Mouse (Mus musculus): ENCODE measurements at regions not wholly inside any gene's neighbourhood (a gene's known extent, or its start where the extent isn't known, plus 50 kb on each side); places are given as distances from the start of the nearest gene placed in this dataset.

DNA sequence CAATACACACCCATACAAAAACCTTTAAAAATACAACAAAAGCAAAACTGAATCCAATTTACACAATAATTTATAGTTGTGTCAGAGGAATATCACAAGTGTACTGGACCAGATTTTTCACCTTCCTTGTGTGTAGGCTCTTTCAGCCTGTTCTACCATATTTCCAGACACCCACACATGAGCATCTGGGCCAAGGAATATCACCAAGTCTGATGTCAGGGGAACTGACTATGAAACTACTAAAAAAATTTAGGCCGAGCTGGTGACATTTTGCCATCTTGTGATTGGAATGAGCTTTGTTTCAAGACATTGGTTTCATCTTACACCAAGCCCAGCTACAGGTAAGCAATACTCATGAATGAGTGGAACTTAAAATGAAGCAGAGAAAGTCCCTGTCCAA is 234.9 kb upstream of the Emcn start:
- DNase-seq = no peak

DNA sequence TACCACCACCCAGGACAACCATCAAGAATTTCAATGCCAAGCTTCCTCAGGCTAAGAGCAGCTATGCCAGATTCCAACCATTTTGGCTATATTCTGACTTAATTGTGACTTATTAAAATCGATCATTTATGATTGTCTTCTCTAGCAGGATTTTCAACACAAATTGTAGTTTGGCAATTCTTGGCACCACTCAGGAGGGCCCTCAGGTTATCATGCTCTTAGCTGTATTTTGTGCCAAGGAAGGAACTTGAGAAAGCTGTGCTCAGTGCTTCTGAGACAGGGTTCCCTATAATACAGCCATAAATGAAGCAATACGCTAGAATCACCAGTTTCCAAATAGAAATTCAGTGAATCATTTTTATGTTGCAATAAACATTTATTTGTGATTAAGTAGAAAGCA is 232.7 kb upstream of the Emcn start:
- no peak for DNase-seq

DNA sequence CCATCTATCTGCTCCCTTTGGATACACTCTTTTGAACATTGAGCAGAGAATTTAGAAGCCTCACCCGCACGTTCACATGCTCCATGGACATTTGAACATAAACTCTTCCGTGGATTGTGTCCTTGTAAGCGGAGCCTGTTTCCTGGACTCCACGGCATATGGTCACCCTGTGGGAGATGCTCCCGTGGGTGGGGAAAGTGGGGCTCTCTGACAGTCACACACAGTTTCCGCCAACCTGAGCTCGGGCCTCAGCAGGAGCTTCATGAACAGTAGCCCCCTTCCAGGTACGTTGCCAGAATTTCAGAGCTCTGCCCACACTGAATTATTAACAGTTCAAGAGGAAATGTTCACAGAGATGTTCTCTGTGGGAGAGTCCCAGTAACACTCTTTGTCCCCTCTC is 231.1 kb upstream of the Emcn start:
- DNase-seq = no peak

DNA sequence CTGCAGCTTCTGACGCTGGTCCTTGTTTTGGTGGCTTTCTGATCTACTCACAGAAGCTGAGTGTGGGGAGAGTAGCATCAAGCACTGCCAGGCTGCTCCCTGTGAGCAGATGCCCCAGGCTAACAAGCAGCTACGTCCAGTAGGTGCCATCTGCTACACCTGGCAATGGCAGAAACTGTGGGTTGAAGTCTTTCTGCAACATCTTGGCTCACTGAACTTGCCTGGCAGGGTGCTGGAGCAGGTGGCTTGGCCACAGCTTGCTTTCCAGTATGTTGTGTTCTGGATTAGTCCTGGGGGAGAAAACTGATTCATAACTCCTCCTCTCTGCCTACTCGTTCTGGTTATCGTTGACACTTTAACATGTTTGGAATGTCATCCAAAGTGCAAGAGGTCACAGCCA is 230.4 kb upstream of the Emcn start:
- DNase-seq = no peak

DNA sequence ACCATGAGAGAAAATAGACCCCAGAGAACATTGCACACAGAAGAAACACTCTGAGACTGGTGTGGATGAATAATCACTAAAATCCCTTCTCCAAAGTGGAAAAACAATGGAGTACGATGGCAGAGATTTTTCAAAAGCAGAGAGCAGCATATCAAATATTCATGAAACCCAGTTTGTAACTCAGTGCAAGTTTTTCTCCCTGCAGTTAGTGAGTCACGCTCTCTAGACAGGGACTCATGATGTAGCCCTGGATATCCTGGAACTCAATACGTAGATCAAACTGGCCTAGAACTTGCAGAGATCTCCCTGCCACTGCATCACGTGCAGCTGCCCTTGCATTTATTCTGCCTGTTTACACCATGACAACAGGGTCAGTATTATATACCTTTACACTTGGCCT is 210.9 kb upstream of the Emcn start:
- DNase-seq = no peak

DNA sequence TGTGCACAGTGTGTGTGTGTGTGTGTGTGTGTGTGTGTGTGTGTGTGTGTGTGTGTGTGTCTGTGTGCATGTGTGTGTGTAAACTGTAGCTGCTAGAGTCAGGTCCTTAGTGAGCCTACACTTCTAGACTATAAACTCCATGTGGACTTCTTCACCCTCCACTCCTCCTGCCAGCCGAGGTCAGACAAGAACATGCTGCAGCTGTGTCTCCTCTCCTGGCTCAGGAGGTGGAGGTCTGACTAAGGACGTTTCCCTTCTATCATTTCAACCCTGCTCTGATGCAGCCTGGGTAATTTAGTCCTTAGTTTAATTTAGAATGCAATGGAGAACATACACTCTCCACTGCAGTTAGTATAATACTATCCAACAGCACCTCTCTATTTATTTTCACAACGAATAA is 198.8 kb upstream of the Emcn start:
- no peak for DNase-seq

DNA sequence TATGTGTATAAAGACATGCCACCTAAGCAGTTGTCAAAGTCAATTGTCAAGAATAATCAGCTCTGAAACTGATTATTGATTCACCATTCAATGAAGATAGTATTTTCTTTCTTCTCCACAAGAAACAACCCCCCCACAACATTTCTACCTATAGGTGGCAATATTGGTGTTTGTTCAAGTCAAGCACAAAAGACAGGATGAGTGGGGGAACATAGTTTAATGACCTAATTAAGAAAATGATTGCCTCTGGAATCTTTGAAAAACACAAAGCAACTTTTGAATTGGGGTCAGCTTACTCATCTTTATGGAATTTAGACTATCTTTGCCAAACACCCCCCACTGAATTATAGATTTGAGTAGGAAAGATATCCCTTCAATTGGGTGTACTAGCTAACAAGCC is 194.8 kb upstream of the Emcn start:
- peak in 1 of 2 experiments; percentile 28 for DNase-seq

DNA sequence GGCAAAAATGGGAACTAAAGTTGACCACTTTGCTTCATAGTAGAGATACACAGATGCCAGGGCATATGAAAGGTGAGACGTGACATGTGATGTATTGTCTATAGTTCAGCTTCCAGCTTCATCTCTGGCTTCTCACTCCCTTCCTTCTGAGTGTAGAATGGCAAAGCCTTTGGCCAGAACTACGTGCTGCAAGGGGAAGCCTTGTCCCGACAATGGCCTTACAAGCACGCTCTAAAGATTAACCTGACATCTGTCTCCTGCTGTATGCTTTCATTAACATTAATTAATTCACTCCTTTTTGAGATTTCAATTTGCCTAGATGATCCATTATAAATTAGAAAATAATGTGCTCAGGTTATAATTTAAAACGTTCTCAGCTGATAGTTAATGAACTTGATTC is 193.5 kb upstream of the Emcn start:
- DNase-seq = no peak

DNA sequence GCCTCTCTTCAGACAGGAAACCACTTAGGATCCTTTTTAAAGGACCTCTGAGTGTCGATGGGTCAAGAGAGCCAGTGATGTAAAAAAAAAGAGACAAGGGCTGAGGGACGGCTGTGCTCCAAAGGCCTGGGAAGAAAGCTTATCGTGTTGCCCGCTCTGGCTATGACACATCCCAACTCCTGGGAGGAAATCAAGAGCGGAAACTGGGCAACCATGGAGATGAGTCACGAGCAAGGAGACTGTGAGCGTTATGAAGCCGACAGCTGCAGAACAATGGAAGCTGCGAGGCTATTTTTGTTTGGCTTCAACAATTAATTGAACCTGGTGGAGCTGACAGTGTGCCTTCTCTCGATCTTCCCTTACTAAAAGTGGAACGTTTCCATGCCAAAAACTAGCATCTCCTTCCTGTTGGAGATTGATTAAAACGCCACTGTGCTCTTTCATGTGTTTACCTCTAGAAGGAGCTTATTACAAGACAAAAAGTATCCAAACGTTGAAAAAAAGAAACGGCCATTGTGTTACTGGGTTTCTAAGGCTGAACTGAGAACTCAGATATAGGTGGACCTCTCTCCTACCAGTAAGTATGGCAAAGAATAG is 190.4 kb upstream of the Emcn start:
- DNase-seq = peak; percentile 65 to 88

DNA sequence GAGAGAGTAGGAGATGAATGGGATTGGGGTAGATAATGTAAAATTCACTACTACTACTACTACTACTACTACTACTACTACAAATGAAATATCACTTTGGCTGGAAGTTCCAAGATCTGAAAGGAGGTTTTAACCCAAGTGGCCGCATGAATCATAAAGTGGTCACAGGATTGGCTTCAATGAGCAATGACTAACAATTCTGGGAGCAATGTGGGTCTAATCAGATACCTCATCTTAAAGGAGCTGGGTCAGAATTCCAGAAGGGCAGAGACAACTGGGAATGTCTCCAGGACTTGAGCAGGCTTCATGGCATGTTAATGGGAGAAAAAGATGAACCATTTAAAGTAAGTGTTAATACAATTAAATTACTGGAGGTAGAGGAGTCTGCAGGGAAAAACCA is 189.4 kb upstream of the Emcn start:
- no peak for DNase-seq

DNA sequence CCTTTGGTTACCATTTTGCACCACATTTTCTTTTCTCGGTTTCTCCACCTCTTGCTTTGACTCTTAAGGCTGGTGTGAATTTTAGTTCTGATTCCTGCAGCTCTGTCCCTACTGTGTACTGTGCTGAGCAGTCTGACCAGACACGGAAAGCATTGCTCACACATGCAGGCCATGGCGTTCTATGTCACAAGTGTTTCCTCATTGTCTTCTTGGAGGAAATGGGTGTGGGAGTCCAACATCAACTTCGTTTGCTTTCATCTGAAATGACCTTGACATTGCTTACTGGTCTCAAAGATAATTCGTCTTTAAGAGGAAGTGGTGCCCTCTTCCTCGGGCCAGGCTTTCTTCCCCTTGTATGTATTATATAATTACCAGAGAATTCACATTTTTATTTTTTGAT is 187.6 kb upstream of the Emcn start:
- peak; percentile 13 to 53 for DNase-seq

DNA sequence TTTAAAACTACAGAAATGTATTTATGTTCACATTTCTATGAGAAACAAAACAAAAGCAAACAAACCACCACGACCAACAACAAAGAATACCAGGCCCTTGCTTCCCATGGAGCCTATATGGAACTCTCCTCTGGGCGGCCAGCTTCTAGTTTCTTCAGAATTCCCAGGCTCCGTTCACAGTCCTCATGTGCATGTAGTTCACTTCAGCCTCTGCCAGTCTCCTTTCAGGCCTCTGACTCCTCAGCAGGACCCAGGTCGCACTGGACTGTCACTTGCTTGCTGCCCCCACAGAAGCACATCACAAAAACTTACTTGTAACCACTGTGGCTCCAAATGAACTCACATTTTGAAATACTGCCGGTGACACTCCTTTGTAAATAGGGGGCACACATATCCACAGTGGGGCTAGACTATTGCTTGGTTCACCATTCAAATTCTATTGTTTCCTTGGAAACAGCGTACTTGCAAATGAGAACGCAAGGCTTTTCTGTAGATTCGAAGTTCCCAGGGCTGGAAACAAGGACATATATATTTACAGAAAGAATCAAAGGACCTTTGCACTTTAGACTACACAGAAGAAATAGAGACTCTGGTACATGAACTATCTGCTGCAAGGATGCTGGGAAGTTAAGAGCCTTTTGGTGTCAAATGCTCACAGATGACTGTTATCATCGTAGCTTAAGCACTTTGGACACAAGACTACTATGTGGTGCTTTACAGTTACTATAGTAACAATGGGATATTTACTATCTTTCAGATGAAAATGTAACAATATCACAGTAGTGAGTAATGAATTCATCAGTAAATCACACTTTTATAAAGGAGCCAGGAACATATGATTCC is 186.4 kb upstream of the Emcn start:
- DNase-seq = no peak

DNA sequence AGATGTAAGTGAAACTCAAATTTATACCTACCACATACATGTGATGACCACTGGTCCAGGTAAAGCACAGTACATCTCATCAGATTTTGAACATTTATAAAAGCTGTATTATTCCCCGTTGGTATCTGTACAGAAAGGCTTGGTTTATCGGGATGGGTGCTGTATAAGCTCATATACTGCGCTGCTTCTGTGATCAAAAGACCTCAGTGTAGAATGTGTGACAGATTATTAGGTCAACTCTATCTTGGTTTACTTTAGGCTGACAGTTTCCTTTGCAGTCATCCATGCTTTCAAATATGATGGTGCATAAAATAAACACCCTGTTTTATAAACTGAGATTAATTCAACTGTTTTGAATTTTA is 185.8 kb upstream of the Emcn start:
- DNase-seq = no peak

DNA sequence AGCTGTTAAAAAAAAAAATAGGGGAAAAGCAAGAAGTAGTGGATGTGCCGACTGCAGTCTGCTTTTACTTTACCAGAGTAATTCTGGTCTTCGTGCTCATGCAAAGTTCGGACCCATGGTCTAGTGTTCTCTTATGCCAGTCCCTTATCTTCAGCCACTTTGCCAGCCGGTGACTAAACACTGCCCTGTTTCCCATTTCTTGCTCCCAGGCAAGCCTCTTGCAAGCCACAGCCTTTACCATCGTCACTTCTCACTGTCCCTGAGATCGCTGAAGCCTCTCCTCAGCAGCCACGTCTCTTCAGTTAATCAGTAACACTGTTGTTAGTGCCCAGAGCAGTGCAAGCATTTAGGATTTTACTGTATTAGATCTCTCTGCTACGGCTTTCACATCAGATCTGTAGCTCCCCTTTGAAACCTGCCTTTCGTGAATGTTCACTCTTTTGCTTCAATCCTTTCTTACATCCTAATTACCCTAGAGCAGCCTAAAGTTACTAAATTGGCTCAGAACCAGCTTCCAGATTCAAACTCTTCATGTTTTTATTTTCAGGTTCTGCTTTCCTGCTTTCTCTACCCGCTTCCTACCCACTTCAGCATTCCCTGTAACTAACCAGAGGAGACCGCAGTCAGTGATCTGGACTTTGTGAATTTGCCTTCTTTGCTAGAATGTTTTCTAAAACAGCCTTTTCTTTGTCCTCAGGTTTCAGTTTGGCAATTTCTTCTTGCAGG is 184.5 kb upstream of the Emcn start:
- peak; percentile 29 to 41 for DNase-seq

DNA sequence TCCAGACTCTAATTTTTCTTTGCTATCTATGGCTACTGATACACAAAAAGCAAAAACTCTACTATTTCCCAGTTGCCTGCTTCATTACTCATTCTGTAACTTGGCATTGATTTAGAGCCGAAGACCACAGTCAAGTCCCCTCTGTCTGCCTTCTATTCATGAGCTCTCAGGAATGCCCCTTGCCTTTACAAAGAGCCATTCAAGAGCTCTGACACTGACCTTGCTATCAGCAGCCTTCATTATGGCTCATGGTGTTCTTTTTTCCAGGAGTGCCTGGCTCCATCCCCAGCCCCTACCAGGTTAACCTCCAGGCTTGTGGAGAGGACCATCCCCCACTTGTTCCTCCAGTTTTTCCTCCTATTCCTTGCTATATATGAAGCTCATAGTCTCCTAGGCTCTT is 151.8 kb upstream of the Emcn start:
- no peak for DNase-seq

DNA sequence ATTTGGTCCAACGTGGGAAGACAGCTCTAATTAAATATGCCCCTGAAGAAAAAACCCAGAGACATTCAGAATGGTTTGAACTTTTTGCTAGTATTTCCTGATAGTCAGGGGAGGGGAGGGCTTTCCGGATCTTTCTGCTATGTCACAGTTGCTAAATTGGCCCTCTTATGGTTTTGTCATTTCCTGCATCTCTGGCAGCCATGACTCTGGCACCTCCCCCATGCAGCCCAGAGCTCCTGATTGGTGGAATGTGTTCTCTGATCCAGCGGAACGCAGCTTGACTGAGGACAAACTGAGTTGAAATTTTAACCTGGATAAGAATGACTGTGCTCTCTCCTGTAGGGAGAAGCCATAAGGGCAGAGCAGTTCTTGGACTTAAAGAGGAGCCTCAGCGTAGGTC is 150.4 kb upstream of the Emcn start:
- no peak for DNase-seq

DNA sequence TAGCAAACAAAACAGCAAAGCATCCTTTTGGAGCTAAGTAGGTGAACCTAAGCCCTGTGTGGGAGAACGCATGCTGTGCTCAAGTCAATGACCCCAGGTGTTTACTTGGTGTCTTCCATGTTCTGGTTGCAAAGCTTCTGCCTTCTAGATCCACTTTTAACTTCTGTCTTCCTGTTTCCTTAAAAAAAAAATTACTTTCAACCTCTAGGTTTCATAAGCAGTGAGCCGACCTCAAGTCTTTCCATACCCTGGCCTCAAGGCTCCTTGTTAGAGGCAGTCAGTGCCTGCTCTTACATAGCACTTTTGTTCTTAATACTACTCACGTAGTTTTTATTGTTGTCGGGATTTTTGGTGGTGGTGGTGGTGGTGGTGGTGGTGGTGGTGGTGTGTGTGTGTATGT is 149.9 kb upstream of the Emcn start:
- DNase-seq = no peak

DNA sequence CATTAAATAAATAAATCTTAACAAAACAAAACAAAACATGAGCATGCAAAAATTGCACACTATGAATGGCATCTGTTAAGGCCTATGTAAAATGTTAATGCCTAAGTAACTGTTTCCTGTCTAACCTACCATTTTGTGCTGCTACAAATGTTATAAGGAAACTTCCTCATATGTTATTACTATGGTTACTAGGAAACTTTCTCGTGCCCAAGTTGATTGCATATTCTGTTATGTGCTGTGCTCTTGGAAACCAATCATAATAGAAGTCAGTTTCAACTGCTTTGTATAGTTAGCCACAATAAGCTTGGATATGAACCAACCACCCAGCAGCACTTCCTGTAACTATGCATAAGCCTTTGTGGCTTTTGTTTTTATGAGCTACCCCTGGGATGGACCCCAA is 147.0 kb upstream of the Emcn start:
- DNase-seq = no peak

DNA sequence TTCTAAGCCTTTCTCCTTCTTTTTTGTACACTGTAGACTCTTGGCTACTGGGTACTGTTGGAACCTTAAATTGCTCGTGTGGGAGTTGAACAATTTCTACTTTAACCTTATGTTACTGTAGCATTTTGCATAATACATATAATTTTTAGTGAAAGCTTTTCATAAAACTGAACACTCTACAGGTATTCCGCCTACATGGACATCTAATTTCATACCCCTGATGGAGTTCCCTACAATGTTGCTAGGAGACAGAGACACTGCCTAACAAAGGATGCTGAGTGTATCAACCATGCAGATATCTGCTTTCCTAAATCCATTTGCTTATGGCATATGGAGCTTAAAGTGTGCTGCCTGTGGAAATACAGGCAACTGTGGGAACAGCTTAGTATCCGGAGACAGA is 129.2 kb upstream of the Emcn start:
- no peak for DNase-seq

DNA sequence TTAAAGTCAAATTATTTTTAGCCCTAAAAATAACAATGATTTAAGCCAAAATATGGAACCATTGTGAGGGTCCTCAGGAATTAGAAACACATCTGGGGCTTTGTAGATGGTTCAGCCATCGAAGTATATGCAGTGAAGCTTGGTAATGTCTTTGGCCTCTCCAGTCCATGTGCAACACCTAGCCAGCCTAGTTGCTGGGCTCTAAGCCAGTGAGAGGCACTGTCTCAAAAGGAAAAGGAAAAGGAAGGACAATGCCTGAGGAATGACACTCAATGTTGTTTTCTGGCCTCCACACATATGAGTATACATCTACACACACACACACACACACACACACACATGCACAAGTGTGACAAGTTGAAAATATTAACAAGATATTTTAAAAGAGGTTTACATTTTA is 124.8 kb upstream of the Emcn start:
- peak; percentile 17 to 29 for DNase-seq

DNA sequence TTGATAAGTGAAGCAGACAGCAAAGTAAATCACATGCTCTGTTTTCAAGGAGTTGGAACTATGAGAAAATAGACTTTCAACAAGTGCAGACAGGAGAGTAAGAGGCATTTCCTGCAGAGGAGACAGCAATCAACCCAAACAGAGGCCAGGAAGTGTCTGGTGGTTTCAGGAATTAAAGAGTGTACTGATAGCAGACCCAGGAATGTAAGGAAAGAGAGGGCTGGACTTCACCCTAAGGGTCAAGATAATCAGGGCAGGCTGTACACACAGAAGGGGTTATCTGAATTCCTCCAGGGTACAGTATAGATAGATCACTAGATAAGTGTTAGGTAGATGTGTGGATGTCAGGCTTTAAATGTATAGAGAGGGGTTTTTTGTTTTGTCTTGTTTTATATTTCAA is 123.6 kb upstream of the Emcn start:
- DNase-seq = no peak

DNA sequence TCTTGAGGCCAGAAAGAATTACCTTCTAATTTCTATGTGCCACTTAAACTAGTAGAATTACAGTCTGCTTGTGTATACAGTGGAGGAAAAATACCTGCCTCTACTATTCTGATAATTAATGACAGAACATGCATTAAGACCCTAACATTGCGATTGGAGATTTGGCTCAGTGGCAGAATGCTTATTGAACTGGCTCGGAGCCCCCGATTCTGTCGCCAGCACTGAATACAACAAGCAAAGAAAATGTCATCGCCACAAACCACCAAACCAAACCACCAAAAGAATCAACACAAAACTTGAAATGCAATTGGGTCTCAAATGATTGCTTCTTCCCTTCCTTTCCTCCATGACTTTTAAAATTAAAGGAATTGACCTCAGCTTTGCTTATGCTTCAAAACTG is 122.9 kb upstream of the Emcn start:
- DNase-seq = no peak

DNA sequence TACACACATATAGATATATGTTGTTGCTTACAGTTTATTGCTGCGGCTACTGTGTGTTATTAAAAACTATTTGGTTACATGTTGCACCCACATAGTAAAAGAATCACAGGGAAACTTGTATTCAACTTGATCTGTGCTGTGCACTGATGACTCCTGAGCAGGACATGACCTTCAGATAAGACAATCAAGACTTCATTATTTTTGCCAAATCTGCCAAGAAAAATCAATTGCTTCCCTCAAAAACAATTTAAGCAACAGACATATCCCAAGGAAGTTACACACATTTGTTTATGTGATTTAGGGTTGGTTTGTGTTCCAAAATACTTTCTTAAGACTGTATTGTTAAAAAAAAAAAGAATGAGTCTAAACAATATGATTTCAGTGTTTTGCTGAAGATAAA is 114.7 kb upstream of the Emcn start:
- DNase-seq = peak in 1 of 2 experiments; percentile 44

DNA sequence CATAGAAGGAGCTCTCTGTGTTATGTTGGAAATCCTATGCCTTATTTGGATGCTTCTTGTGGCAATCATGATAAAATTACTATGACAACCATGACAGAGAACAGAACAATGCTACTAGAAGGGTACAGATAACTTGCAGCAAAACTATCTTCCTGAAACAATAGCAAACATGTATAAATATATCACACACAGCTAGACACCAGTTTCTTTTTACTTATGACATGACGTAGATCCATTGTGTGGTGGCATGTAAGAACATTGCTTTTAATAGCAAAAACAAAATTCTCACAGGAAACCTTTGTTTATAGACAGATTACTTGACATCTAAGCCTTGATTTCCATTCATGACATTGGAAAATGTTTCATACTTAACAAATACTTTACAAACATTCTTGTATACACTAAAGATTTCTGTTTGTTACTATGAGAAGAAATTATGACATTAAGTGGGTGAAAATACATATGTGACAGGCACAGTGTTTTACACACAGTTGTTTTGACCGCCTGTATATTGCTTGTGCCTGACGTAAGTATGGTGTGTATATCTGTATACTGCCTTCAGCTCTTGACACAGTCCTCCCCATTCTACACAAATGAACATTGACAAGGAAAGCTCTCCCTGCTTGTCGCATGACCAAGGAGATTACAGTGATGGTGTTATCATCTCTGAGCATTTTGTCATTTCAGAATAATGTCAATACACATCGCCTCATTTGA is 113.6 kb upstream of the Emcn start:
- DNase-seq = no peak

Data from kidney, postnatal 36 days (tissue).